In the genomic region with DNA sequence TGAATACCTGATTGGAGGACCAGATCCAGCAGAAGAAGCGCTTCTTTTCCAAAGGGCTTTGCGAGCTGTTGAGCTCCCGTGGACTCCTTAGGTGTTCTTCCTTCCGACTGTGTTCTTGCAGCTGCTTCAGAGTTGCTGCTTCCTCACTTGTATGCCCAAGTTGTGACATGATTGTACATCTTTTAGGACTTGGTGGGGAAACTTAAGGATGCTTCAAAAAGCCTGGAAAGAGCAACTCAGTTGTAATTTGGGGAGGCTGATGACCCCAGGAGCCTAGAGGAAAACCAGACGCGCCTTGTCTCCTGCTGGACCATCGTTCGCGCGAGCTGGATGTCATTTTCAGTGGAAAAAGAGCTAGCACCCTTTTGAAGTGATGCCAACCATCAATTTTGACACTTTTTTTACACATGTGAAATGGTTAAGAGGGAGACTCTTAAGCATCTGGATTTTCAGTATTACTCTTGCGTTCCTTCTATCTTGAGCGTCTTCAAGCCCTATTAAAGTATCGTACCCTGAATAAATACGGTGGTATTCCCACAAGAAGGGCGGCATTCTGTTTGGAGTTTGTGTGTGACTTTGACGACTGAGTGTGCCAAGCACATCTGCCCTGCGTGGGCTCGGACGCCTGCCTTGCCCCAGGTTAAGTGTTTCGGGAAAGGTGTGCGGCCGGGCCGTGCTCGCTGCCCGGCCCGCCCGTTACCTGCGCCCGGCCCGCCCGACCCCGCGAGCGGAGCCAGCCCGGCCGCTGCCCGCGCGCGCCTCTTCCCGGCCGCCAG, we compare ENCODE assay signal across 8 mouse cellular contexts. TPM values are rescaled to one million over a fixed set of nuclear protein-coding genes. Genes with fewer than 3 reads are reported as not detected.
DNase-seq lines count a peak whose midpoint lies in the region; ATAC-seq and TF ChIP-seq lines count a peak whose summit lies in the region.

No protein-coding gene starts in this region.

- no peak for TF ChIP-seq CTCF in liver, embryonic 14.5 days (IDR thresholded peaks at IDR 0.05; ENCODE audit: low read depth)

- ATAC-seq in liver, embryonic 14.5 days (ENCODE audit: insufficient read depth): no peak

- peak overlapping the region; percentile 98 for H3K27ac ChIP-seq in forebrain, embryonic 10.5 days
- H3K27ac ChIP-seq in liver, embryonic 14.5 days: no peak overlapping the region

- peak overlapping the region; percentile 84 for H3K4me2 ChIP-seq in liver, embryonic 14.5 days (ENCODE audit: low read depth)

- H3K4me3 ChIP-seq in forebrain, embryonic 10.5 days: peak overlapping the region; percentile 85
- peak overlapping the region; percentile 48 to 59 for H3K4me3 ChIP-seq in liver, embryonic 14.5 days (ENCODE audit: insufficient read depth in 1 of 2, low read depth in 2 of 2, low read length in 2 of 2)

- DNase-seq in embryo, embryonic 10 days (ENCODE audit: low spot score): peak; percentile 46
- DNase-seq in embryo, embryonic 9.5 days (ENCODE audit: extremely low spot score): no peak
- DNase-seq in 416B (ENCODE audit: low read depth): peak; percentile 17
- peak; percentile 55 for DNase-seq in forebrain, embryonic 10.5 days (ENCODE audit: extremely low spot score, low spot score)
- DNase-seq in liver, embryonic 14.5 days (ENCODE audit: low read depth in 3 of 3, low spot score in 3 of 3): no peak
- peak; percentile 14 for DNase-seq in yolk sac, embryonic 10.5 days (ENCODE audit: low spot score)
- DNase-seq in urinary bladder, adult 2 months (ENCODE audit: low spot score): no peak
- no peak for DNase-seq in layer of hippocampus, postnatal 10 days (ENCODE audit: low spot score in 2 of 2)

- no peaks in the 10 kb centered on the region for H3K36me3 ChIP-seq in forebrain, embryonic 10.5 days (replicated peaks)
- H3K36me3 ChIP-seq in liver, embryonic 14.5 days (replicated peaks; ENCODE audit: control insufficient read depth, insufficient read depth, low read depth): no peaks in the 10 kb centered on the region

- H3K4me1 ChIP-seq in forebrain, embryonic 10.5 days: peaks cover 66% of the 10 kb centered on the region
- H3K4me1 ChIP-seq in liver, embryonic 14.5 days (replicated peaks; ENCODE audit: control insufficient read depth in 2 of 2, insufficient read depth in 2 of 2, low read length in 1 of 2): peaks cover 3 to 6% of the 10 kb centered on the region in 2 experiments; a peak in 2 of 4 replicates

- H3K9ac ChIP-seq in liver, embryonic 14.5 days (replicated peaks): peak overlapping the region; percentile 68

- WGBS in forebrain, embryonic 10.5 days: 4% methylated on average over 42 of the region's 42 CpGs
- 14% methylated on average over 42 of the region's 42 CpGs for WGBS in liver, embryonic 14.5 days (ENCODE audit: insufficient replicate concordance)

- no peak for TF ChIP-seq EP300 in liver, embryonic 14.5 days (IDR thresholded peaks at IDR 0.05; ENCODE audit: low read depth)

- H3K9me3 ChIP-seq in forebrain, embryonic 10.5 days: no peaks in the 10 kb centered on the region
- no peaks in the 10 kb centered on the region for H3K9me3 ChIP-seq in liver, embryonic 14.5 days (ENCODE audit: control insufficient read depth, low read length)

- H3K27me3 ChIP-seq in forebrain, embryonic 10.5 days (ENCODE audit: poor library complexity, severe bottlenecking): peaks cover 61% of the 10 kb centered on the region
- peaks cover 56% of the 10 kb centered on the region for H3K27me3 ChIP-seq in liver, embryonic 14.5 days (ENCODE audit: control insufficient read depth, insufficient read depth, low read length)

RNA-seq across cellular contexts. Expression of a gene that starts 0.9 kb away (rescaled TPM):
- polyA plus RNA-seq in forebrain, embryonic 10.5 days (2016; fragmentation: Nextera tagmentation; extraction: Ambion mirVana): 25.9 and 28.3 TPM in 2 replicates
- 3.8 and 5.8 TPM in 2 replicates for polyA plus RNA-seq in liver, embryonic 14.5 days (2012; rRNA removed)
- 5.5 and 5.8 TPM in 2 replicates for polyA plus RNA-seq in liver, embryonic 14.5 days (2014; fragmentation: Nextera tagmentation; extraction: Ambion mirVana)
- polyA plus RNA-seq in urinary bladder, adult 2 months (2012; rRNA removed): 25.3 TPM in 2 replicates
- total RNA-seq in layer of hippocampus, postnatal 10 days (2021): 10 to 100 TPM; 34.0 to 48.4 TPM

RNA-seq across cellular contexts. Expression of a gene that starts 3.7 kb away (rescaled TPM):
- polyA plus RNA-seq in forebrain, embryonic 10.5 days (2016; fragmentation: Nextera tagmentation; extraction: Ambion mirVana): 87.4 and 90.9 TPM in 2 replicates
- 27.0 and 36.2 TPM in 2 replicates for polyA plus RNA-seq in liver, embryonic 14.5 days (2012; rRNA removed)
- 101 TPM in 2 replicates for polyA plus RNA-seq in liver, embryonic 14.5 days (2014; fragmentation: Nextera tagmentation; extraction: Ambion mirVana)
- 115 and 131 TPM in 2 replicates for polyA plus RNA-seq in urinary bladder, adult 2 months (2012; rRNA removed)
- 100 to 1,000 TPM; 120 to 128 TPM for total RNA-seq in layer of hippocampus, postnatal 10 days (2021)

RNA-seq across cellular contexts. Expression of a gene that starts 18.0 kb away (rescaled TPM):
- polyA plus RNA-seq in forebrain, embryonic 10.5 days (2016; fragmentation: Nextera tagmentation; extraction: Ambion mirVana): not detected in 2 replicates
- 0.13 TPM in 1 of 2 replicates, not detected in the other for polyA plus RNA-seq in liver, embryonic 14.5 days (2012; rRNA removed)
- not detected in 2 replicates for polyA plus RNA-seq in liver, embryonic 14.5 days (2014; fragmentation: Nextera tagmentation; extraction: Ambion mirVana)
- polyA plus RNA-seq in urinary bladder, adult 2 months (2012; rRNA removed): 0.32 and 0.34 TPM in 2 replicates
- total RNA-seq in layer of hippocampus, postnatal 10 days (2021): 1 to 10 TPM in 1 of 2 experiments, under 1 TPM in 1; 0.91 to 1.6 TPM

Comparison
In these comparisons a context has a peak if more than half of its experiments do, and no peak if none do; other contexts are left out.
1. DNase-seq: peak in embryo, embryonic 10 days (single experiment), 416B (single experiment), forebrain, embryonic 10.5 days (single experiment) and yolk sac, embryonic 10.5 days (single experiment); none in embryo, embryonic 9.5 days (single experiment), liver, embryonic 14.5 days (0 of 3), urinary bladder, adult 2 months (single experiment) and layer of hippocampus, postnatal 10 days (0 of 2).